Comparison of ENCODE assay signal across 27 mouse cellular contexts in the genomic region with DNA sequence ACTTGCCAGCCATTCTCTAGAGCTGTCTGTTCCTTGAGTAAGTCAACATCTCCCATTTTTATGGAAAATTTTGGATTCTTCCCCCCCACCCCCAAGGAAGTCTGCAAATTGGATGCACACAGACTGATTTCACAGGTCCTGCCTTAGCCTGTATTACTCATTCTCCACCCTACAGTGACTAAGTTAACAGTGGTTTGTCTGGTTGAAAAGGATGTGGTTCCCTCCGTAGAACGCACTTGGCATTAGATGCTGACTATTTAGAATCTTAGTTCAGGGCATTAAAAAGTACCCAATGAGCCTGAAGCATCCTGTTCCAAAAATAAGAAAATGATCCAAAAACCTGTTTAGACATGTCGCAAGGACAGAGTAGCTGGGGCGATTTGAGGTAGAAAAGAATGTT. TPM values are rescaled to one million over a fixed set of nuclear protein-coding genes. Genes with fewer than 3 reads are reported as not detected.
"Had no signal": no experiment of that assay in that cellular context is flagged by ENCODE, and none has a peak within 500 bp of the region (broad histone marks: within the 10 kb centered on the region; RNA-seq: fewer than 3 reads in every experiment).

No protein-coding gene starts in this region.

- H3K27ac ChIP-seq: kidney, postnatal 0 days; layer of hippocampus, adult 2 months; left cerebral cortex, adult 2 months; limb, embryonic 12.5 days; limb, embryonic 15.5 days; liver, embryonic 14.5 days; macrophage; midbrain, embryonic 12.5 days; midbrain, embryonic 15.5 days; neural tube, embryonic 13.5 days; stomach, embryonic 15.5 days had no signal

- DNase-seq: kidney, postnatal 25 days; layer of hippocampus, adult 9-11 months; liver, postnatal 0 days; lung, embryonic 14.5 days; retina, postnatal 1 day; right cerebral cortex, postnatal 25 days; spleen, adult 18-20 months; thymus, postnatal 25 days had no signal

- H3K4me2 ChIP-seq: limb, embryonic 12.5 days; limb, embryonic 15.5 days; liver, embryonic 11.5 days; lung, embryonic 14.5 days; midbrain, embryonic 12.5 days; midbrain, embryonic 15.5 days; neural tube, embryonic 13.5 days; stomach, embryonic 15.5 days had no signal

- H3K27me3 ChIP-seq: limb, embryonic 15.5 days; midbrain, embryonic 12.5 days; midbrain, embryonic 15.5 days; neural tube, embryonic 13.5 days; stomach, embryonic 15.5 days had no signal

- H3K9me3 ChIP-seq: limb, embryonic 12.5 days; limb, embryonic 15.5 days; midbrain, embryonic 12.5 days; midbrain, embryonic 15.5 days; neural tube, embryonic 13.5 days; stomach, embryonic 15.5 days had no signal

- H3K4me3 ChIP-seq: layer of hippocampus, adult 2 months; left cerebral cortex, adult 2 months; limb, embryonic 12.5 days; limb, embryonic 15.5 days; midbrain, embryonic 12.5 days; midbrain, embryonic 15.5 days; neural tube, embryonic 13.5 days; stomach, embryonic 15.5 days had no signal

- ATAC-seq: liver, postnatal 0 days; lung, postnatal 0 days; midbrain, embryonic 15.5 days had no signal

- H3K36me3 ChIP-seq: limb, embryonic 12.5 days; limb, embryonic 15.5 days; midbrain, embryonic 12.5 days; midbrain, embryonic 15.5 days; neural tube, embryonic 13.5 days; stomach, embryonic 15.5 days had no signal

- H3K9ac ChIP-seq: limb, embryonic 12.5 days; limb, embryonic 15.5 days; liver, embryonic 14.5 days; liver, postnatal 0 days; lung, embryonic 14.5 days; midbrain, embryonic 12.5 days; midbrain, embryonic 15.5 days; neural tube, embryonic 13.5 days; stomach, embryonic 15.5 days had no signal

- H3K4me1 ChIP-seq: limb, embryonic 12.5 days; limb, embryonic 15.5 days; midbrain, embryonic 15.5 days; neural tube, embryonic 13.5 days; stomach, embryonic 15.5 days had no signal

RNA-seq across cellular contexts. Expression of a gene that starts 44.1 kb away (rescaled TPM):
- total RNA-seq: layer of hippocampus, adult 2 months; layer of hippocampus, postnatal 25 days; left cerebral cortex, adult 2 months; left cerebral cortex, postnatal 10 days; megakaryocyte, adult 5-6 weeks; neutrophil, adult 5-6 weeks had no signal
- polyA plus RNA-seq: kidney, embryonic 14.5 days; kidney, postnatal 0 days; large intestine, adult 2 months; limb, embryonic 12.5 days; limb, embryonic 15.5 days; liver, embryonic 11.5 days; liver, postnatal 0 days; lung, postnatal 0 days; macrophage; midbrain, embryonic 12.5 days; midbrain, embryonic 15.5 days; neural tube, embryonic 13.5 days had no signal
